Mouse (Mus musculus) heart, postnatal 14 days (tissue): ENCODE data around the gene Gmfg. TPM values are rescaled to one million over a fixed set of nuclear protein-coding genes. Genes with fewer than 3 reads are reported as not detected.

Experiments
- DNase-seq, 2 experiments: peaks; one replicate each; pipeline ENCODE4 v3.0.0; 2021 to 2022
- intact Hi-C: fragments of 180-260 bp; cut with DNase I; formaldehyde crosslinking; loops from one replicate; pipeline ENCODE4 v1.15.1; 2025
- total RNA-seq, 2 experiments: library from RNA; stranded (reverse); gene quantifications; 2 replicates each; pipeline ENCODE4 v1.2.3; 2021

The Gmfg gene
- total RNA-seq, 2 experiments from 2014 or later = 8.1 to 18.8 TPM

GRCm38 (mm10) chr7:28476191-28476590, 38.9 kb downstream of the Gmfg start:
- no peak for DNase-seq
- intact Hi-C loops = no loop called here

GRCm38 (mm10) chr7:28477363-28477762, 40.1 kb downstream of the Gmfg start:
- intact Hi-C loops = no loop called here
- DNase-seq = no peak

- DNase-seq = no peak
Observed at GRCm38 (mm10) chr7:28478854-28479253, 41.6 kb downstream of the Gmfg start.

GRCm38 (mm10) chr7:28482854-28483253, 45.6 kb downstream of the Gmfg start:
- no peak for DNase-seq
- intact Hi-C loops = no loop called here

More at GRCm38 (mm10) chr7:28478854-28479253, 41.6 kb downstream of the Gmfg start:
- intact Hi-C loops = no loop called here

GRCm38 (mm10) chr7:28484192-28484591, 46.9 kb downstream of the Gmfg start:
- intact Hi-C loops = no loop called here
- DNase-seq = no peak

- intact Hi-C loops = no loop called here
- DNase-seq = no peak
Observed at GRCm38 (mm10) chr7:28488030-28488491, 50.8 kb downstream of the Gmfg start.

- peak; percentile 45 to 57 for DNase-seq
- intact Hi-C loops = loop anchor here (5.0 kb wide), 1 partner anchor 112 kb away; no protein-coding TSS in a partner anchor
Observed at GRCm38 (mm10) chr7:28490410-28490809, 53.2 kb downstream of the Gmfg start.

GRCm38 (mm10) chr7:28490903-28491302, 53.7 kb downstream of the Gmfg start:
- no peak for DNase-seq

GRCm38 (mm10) chr7:28492310-28492709, 55.1 kb downstream of the Gmfg start:
- intact Hi-C loops = loop anchor here (5.0 kb wide), 1 partner anchor 110 kb away; no protein-coding TSS in a partner anchor
- DNase-seq = no peak

More at GRCm38 (mm10) chr7:28490903-28491302, 53.7 kb downstream of the Gmfg start:
- intact Hi-C loops = loop anchor here (5.0 kb wide), 1 partner anchor 111 kb away; no protein-coding TSS in a partner anchor

- DNase-seq = no peak
- intact Hi-C loops = no loop called here
Observed at GRCm38 (mm10) chr7:28495426-28495825, 58.2 kb downstream of the Gmfg start.

Other genes starting within 250 kb of the Gmfg start
- 10 to 100 TPM; 10.7 to 11.9 TPM for gene Eid2, start 169.6 kb upstream of the Gmfg start, total RNA-seq
- 1 to 10 TPM; 8.0 to 9.4 TPM for gene Eid2b, start 159.7 kb upstream of the Gmfg start, total RNA-seq
- gene Selenov, start 146.3 kb upstream of the Gmfg start, total RNA-seq = not detected
- gene Dll3, start 135.2 kb upstream of the Gmfg start, total RNA-seq = not detected
- gene Timm50, start 125.4 kb upstream of the Gmfg start, total RNA-seq = 10 to 100 TPM; 47.9 to 57.3 TPM
- 10 to 100 TPM; 55.6 to 58.4 TPM for gene Supt5, start 98.7 kb upstream of the Gmfg start, total RNA-seq
- 100 to 1,000 TPM; 540 to 612 TPM for gene Rps16, start 86.8 kb upstream of the Gmfg start, total RNA-seq
- 10 to 100 TPM; 32.1 to 32.5 TPM for gene Plekhg2, start 64.8 kb upstream of the Gmfg start, total RNA-seq
- gene Zfp36, start 57.2 kb upstream of the Gmfg start, total RNA-seq = 10 to 100 TPM; 25.7 to 27.6 TPM
- 10 to 100 TPM; 18.4 to 19.9 TPM for gene Med29, start 44.7 kb upstream of the Gmfg start, total RNA-seq
- 10 to 100 TPM; 46.2 to 47.7 TPM for gene Paf1, start 44.5 kb upstream of the Gmfg start, total RNA-seq
- 1 to 10 TPM in 1 of 2 experiments, under 1 TPM in 1; 0.69 to 1.1 TPM for gene Lrfn1, start 14.5 kb downstream of the Gmfg start, total RNA-seq
- gene Ifnl2, start 73.0 kb downstream of the Gmfg start, total RNA-seq = not detected
- gene Ifnl3, start 85.4 kb downstream of the Gmfg start, total RNA-seq = not detected
- gene Sycn, start 103.4 kb downstream of the Gmfg start, total RNA-seq = not detected
- not detected for gene Nccrp1, start 109.8 kb downstream of the Gmfg start, total RNA-seq
- 10 to 100 TPM; 32.1 to 32.4 TPM for gene Samd4b, start 160.7 kb downstream of the Gmfg start, total RNA-seq
- gene Pak4, start 160.7 kb downstream of the Gmfg start, total RNA-seq = 1 to 10 TPM; 8.5 to 9.9 TPM
- gene Acp7, start 193.9 kb downstream of the Gmfg start, total RNA-seq = not detected